Mouse (Mus musculus) left cerebral cortex, adult 9 months (tissue): ENCODE data around the gene Ocrl.
A peak's percentile ranks its signal among the peaks of the same experiment; 100 is the strongest.

Experiments
- DNase-seq, 2 experiments: peaks; one replicate each; pipeline ENCODE4 v3.0.0; 2022; ENCODE audit warnings: low spot score in 2 of 2

Ocrl gene

GRCm38 (mm10) chrX:47912306-47912792, at the start of gene Ocrl:
Gene Ocrl, plus strand, starts transcription at chrX:47912387.
- DNase-seq: peak in 1 of 2 experiments; percentile 58

GRCm38 (mm10) chrX:47880052-47880451, 32.1 kb upstream of the Ocrl start:
- DNase-seq: no peak

- DNase-seq: no peak
These were observed 29.4 kb upstream of the Ocrl start for GRCm38 (mm10) chrX:47882813-47883212.

- no peak for DNase-seq
These were observed 24.8 kb upstream of the Ocrl start for GRCm38 (mm10) chrX:47887401-47887800.

- no peak for DNase-seq
These were observed 20.8 kb upstream of the Ocrl start for GRCm38 (mm10) chrX:47891243-47891906.

- no peak for DNase-seq
These were observed 20.2 kb upstream of the Ocrl start for GRCm38 (mm10) chrX:47891907-47892430.

GRCm38 (mm10) chrX:47892431-47893024, 19.7 kb upstream of the Ocrl start, which contains the start of gene Smarca1:
Gene Smarca1, minus strand, starts transcription at chrX:47892974.
- DNase-seq: no peak

GRCm38 (mm10) chrX:47912904-47913542, 836 bp downstream of the Ocrl start:
- no peak for DNase-seq

GRCm38 (mm10) chrX:47913543-47913938, 1.4 kb downstream of the Ocrl start:
- DNase-seq: no peak

GRCm38 (mm10) chrX:47916831-47917230, 4.6 kb downstream of the Ocrl start:
- no peak for DNase-seq

GRCm38 (mm10) chrX:47920541-47920940, 8.4 kb downstream of the Ocrl start:
- DNase-seq: no peak

GRCm38 (mm10) chrX:47927981-47928380, 15.8 kb downstream of the Ocrl start:
- DNase-seq: no peak

GRCm38 (mm10) chrX:47930449-47930848, 18.3 kb downstream of the Ocrl start:
- DNase-seq: no peak

GRCm38 (mm10) chrX:47934352-47934751, 22.2 kb downstream of the Ocrl start:
- no peak for DNase-seq

- no peak for DNase-seq
These were observed 24.7 kb downstream of the Ocrl start for GRCm38 (mm10) chrX:47936885-47937284.

- DNase-seq: no peak
These were observed 25.6 kb downstream of the Ocrl start for GRCm38 (mm10) chrX:47937740-47938139.

- DNase-seq: no peak
These were observed 37.5 kb downstream of the Ocrl start for GRCm38 (mm10) chrX:47949729-47950128.

- DNase-seq: no peak
These were observed 50.4 kb downstream of the Ocrl start for GRCm38 (mm10) chrX:47962579-47962978.

GRCm38 (mm10) chrX:47970371-47970770, 58.2 kb downstream of the Ocrl start:
- peak; percentile 30 to 40 for DNase-seq

- DNase-seq: no peak
These were observed 58.7 kb downstream of the Ocrl start for GRCm38 (mm10) chrX:47970864-47971263.

- DNase-seq: no peak
These were observed 59.4 kb downstream of the Ocrl start for GRCm38 (mm10) chrX:47971366-47972128.

- peak; percentile 27 to 41 for DNase-seq
These were observed 64.4 kb downstream of the Ocrl start for GRCm38 (mm10) chrX:47976551-47976950.
